Mouse (Mus musculus) left cerebral cortex, postnatal 4 days (tissue): ENCODE measurements around the gene Rer1. TPM values are rescaled to one million over a fixed set of nuclear protein-coding genes. Genes with fewer than 3 reads are reported as not detected.
"Not testable (repeated sequence)": the region's sequence is repeated elsewhere in the genome, so short reads cannot be mapped to it uniquely, and the experiment has no call there.

Experiments
- DNase-seq: peaks from one replicate; pipeline ENCODE4 v3.0.0-alpha.2; 2022
- intact Hi-C: fragments of 180-260 bp; cut with DNase I; formaldehyde crosslinking; loops from one replicate; pipeline ENCODE4 v1.15.1; 2025
- total RNA-seq, 2 experiments: library from RNA; stranded (reverse); gene quantifications; 2 replicates each; pipeline ENCODE4 v1.2.3; 2021

Rer1 gene
- total RNA-seq, 2 experiments from 2014 or later = 65.1 to 67.9 TPM

- intact Hi-C loops, DNase-seq: not testable (repeated sequence)
These were observed 7.4 kb downstream of the Rer1 start for GRCm38 (mm10) chr4:155078808-155079207.

- no peak for DNase-seq
- intact Hi-C loops = no loop called here
These were observed 9.5 kb downstream of the Rer1 start for GRCm38 (mm10) chr4:155076677-155077076.

GRCm38 (mm10) chr4:155075813-155076212, 10.4 kb downstream of the Rer1 start:
- no peak for DNase-seq

GRCm38 (mm10) chr4:155075137-155075536, 11.0 kb downstream of the Rer1 start:
- DNase-seq = no peak
- intact Hi-C loops = no loop called here

More at GRCm38 (mm10) chr4:155075813-155076212, 10.4 kb downstream of the Rer1 start:
- intact Hi-C loops = no loop called here

GRCm38 (mm10) chr4:155074418-155074817, 11.8 kb downstream of the Rer1 start:
- intact Hi-C loops = no loop called here

GRCm38 (mm10) chr4:155070921-155071320, 15.3 kb downstream of the Rer1 start:
- intact Hi-C loops = no loop called here
- no peak for DNase-seq

More at GRCm38 (mm10) chr4:155074418-155074817, 11.8 kb downstream of the Rer1 start:
- DNase-seq = no peak

- DNase-seq = no peak
- intact Hi-C loops = no loop called here
These were observed 16.0 kb downstream of the Rer1 start for GRCm38 (mm10) chr4:155070199-155070598.

- intact Hi-C loops = loop anchor here (5.0 kb wide), 1 partner anchor 87 kb away; no protein-coding TSS in a partner anchor
These were observed 17.0 kb downstream of the Rer1 start for GRCm38 (mm10) chr4:155069191-155069590.

GRCm38 (mm10) chr4:155068357-155068972, 17.7 kb downstream of the Rer1 start:
- intact Hi-C loops = loop anchor here (5.0 kb wide), 1 partner anchor 86 kb away; no protein-coding TSS in a partner anchor
- no peak for DNase-seq

More at GRCm38 (mm10) chr4:155069191-155069590, 17.0 kb downstream of the Rer1 start:
- no peak for DNase-seq

GRCm38 (mm10) chr4:155066834-155067522, 19.2 kb downstream of the Rer1 start, which contains the start of gene Pex10:
Gene Pex10, plus strand, starts transcription at chr4:155067016.
- DNase-seq = peak; percentile 98
- intact Hi-C loops = loop anchor here (5.0 kb wide), 1 partner anchor 85 kb away; no protein-coding TSS in a partner anchor

- peak; percentile 92 for DNase-seq
- intact Hi-C loops = loop anchor here (5.0 kb wide), 1 partner anchor 84 kb away; no protein-coding TSS in a partner anchor
These were observed 20.0 kb downstream of the Rer1 start for GRCm38 (mm10) chr4:155065970-155066833.

- intact Hi-C loops = loop anchor here (5.0 kb wide), 2 partner anchors 182 to 197 kb away; partner anchors contain the start of gene Mmel1
- no peak for DNase-seq
These were observed 21.7 kb downstream of the Rer1 start for GRCm38 (mm10) chr4:155064474-155064873.

GRCm38 (mm10) chr4:155063895-155064294, 22.3 kb downstream of the Rer1 start:
- intact Hi-C loops = loop anchor here (5.0 kb wide), 2 partner anchors 182 to 197 kb away; partner anchors contain the start of gene Mmel1
- no peak for DNase-seq

- no peak for DNase-seq
These were observed 27.9 kb downstream of the Rer1 start for GRCm38 (mm10) chr4:155058325-155058724.

GRCm38 (mm10) chr4:155056724-155057123, 29.5 kb downstream of the Rer1 start, which contains the start of gene Plch2:
Gene Plch2, minus strand, starts transcription at chr4:155056784.
- DNase-seq = peak; percentile 41
- intact Hi-C loops = no loop called here

More at GRCm38 (mm10) chr4:155058325-155058724, 27.9 kb downstream of the Rer1 start:
- intact Hi-C loops = no loop called here

- intact Hi-C loops = loop anchor here (5.0 kb wide), 1 partner anchor 63 kb away; no protein-coding TSS in a partner anchor
- DNase-seq = no peak
These were observed 36.1 kb downstream of the Rer1 start for GRCm38 (mm10) chr4:155050116-155050515.

- intact Hi-C loops = no loop called here
- no peak for DNase-seq
These were observed 39.5 kb downstream of the Rer1 start for GRCm38 (mm10) chr4:155046636-155047035.

GRCm38 (mm10) chr4:155043289-155043625, 42.9 kb downstream of the Rer1 start:
- no peak for DNase-seq
- intact Hi-C loops = no loop called here

GRCm38 (mm10) chr4:155042606-155043288, 43.4 kb downstream of the Rer1 start:
- intact Hi-C loops = no loop called here

GRCm38 (mm10) chr4:155040696-155041095, 45.5 kb downstream of the Rer1 start:
- peak; percentile 37 for DNase-seq
- intact Hi-C loops = no loop called here

More at GRCm38 (mm10) chr4:155042606-155043288, 43.4 kb downstream of the Rer1 start:
- no peak for DNase-seq
